Mouse (Mus musculus): Measurements from ENCODE around the gene Tbc1d12. TPM values are rescaled to one million over a fixed set of nuclear protein-coding genes. Genes with fewer than 3 reads are reported as not detected.
A peak's percentile ranks its signal among the peaks of the same experiment; 100 is the strongest.

Tbc1d12 gene
- total and polyA plus RNA-seq, 3 experiments = 1.7 to 3.2 (median 1.9) TPM

DNA sequence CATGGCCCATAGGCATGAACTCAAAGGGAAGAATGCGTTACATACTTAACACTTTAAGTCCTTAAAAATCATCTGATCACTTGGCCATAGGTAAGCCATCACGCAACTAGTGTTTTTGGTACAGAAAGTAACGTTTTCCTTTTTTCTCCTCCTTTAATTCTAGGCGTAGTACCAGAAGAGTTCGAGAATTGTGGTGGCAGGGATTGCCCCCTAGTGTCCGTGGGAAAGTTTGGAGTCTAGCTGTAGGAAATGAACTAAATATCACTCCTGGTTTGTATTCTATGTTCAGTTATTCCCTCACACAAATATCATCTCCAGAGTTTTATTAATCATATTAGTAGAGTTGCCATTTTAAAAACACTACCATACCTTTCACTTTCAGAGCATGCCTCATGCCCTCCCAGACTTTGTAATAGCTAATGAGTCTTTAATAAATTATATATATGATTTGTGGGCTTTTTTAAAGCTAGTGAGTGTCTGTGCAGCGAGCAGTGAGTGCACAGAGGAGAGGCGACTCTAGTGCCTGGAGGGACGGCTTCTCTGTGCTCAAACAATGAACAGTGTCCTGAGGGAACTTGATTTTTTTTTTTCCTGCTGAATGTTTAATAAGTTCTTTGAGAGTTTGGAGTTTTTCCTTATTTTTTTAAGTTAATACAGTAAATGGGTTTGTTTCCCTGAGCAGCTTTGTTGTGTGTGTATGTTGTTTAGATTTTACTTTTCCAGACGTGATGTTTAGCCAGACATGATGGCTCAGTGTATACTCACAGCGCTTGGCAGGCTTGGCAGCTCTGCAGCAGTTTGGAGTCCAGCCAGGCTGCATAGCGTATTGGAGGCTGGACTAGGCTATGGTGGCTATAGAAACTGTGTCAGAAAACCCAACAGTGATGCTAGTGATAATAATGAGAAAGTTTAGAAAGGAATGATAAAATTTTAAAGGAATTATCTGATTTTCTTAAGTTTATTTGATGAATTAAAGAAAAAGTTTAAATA, 65.1 kb downstream of the Tbc1d12 start:
- H3K4me2 ChIP-seq (ENCODE audit: insufficient read depth, low read depth, poor library complexity, severe bottlenecking) = no peak overlapping the region
- H3K4me3 ChIP-seq (replicated peaks in 1 of 3; ENCODE audit: low read depth in 2 of 3, low read length in 2 of 3, poor library complexity in 1 of 3) = no peak overlapping the region
- in situ Hi-C loops (cut with MboI; ENCODE audit: low pct_ligation_motif_present, low pct_unique_long_range_greater_than_20kb, low sequenced_read_pairs) (no loop called here), dilution Hi-C loops (cut with MboI; ENCODE audit: extremely low pct_ligation_motif_present, extremely low pct_unique_long_range_greater_than_20kb, low sequenced_read_pairs) (no loop called here)
- no peak overlapping the region for H3K9ac ChIP-seq (ENCODE audit: insufficient read depth, low read depth)
- no peaks in the 10 kb centered on the region for H3K4me1 ChIP-seq (ENCODE audit: control insufficient read depth in 1 of 2, insufficient read depth in 2 of 2)
- H3K9me3 ChIP-seq (replicated peaks; ENCODE audit: low read length) = no peaks in the 10 kb centered on the region
- no peak overlapping the region for H3K27ac ChIP-seq (ENCODE audit: insufficient read depth, low read depth)
- peak; percentile 12 for TF ChIP-seq RAD21 (IDR thresholded peaks at IDR 0.05; ENCODE audit: low read depth, low read length)
- TF ChIP-seq TCF12 (IDR thresholded peaks at IDR 0.05; ENCODE audit: low read depth, low read length) = no peak
- peak in 1 of 2 experiments; percentile 24; a peak in 2 of 4 replicates for TF ChIP-seq CTCF (conservative IDR thresholded peaks at IDR 0.05 in 1 of 2, IDR thresholded peaks at IDR 0.05 in 1 of 2; ENCODE audit: low read depth in 2 of 2, low read length in 2 of 2)
- peaks cover 0 to 2% of the 10 kb centered on the region in 2 experiments for H3K36me3 ChIP-seq (replicated peaks in 1 of 2; ENCODE audit: control insufficient read depth in 1 of 2, insufficient read depth in 1 of 2, low read length in 1 of 2)
- H3K79me2 ChIP-seq (replicated peaks; ENCODE audit: control insufficient read depth, extremely low read depth, insufficient read depth, poor library complexity, severe bottlenecking) = no peaks in the 10 kb centered on the region
- no peak for DNase-seq (ENCODE audit: extremely low read depth)
- no peaks in the 10 kb centered on the region for H3K27me3 ChIP-seq (replicated peaks)

- H3K27ac ChIP-seq (ENCODE audit: insufficient read depth, low read depth) = no peak overlapping the region
- no peak for DNase-seq (ENCODE audit: extremely low read depth)
- H3K4me2 ChIP-seq (ENCODE audit: insufficient read depth, low read depth, poor library complexity, severe bottlenecking) = no peak overlapping the region
- no peaks in the 10 kb centered on the region for H3K79me2 ChIP-seq (replicated peaks; ENCODE audit: control insufficient read depth, extremely low read depth, insufficient read depth, poor library complexity, severe bottlenecking)
- no peak overlapping the region for H3K9ac ChIP-seq (ENCODE audit: insufficient read depth, low read depth)
- dilution Hi-C loops (cut with MboI; ENCODE audit: extremely low pct_ligation_motif_present, extremely low pct_unique_long_range_greater_than_20kb, low sequenced_read_pairs) = no loop called here
- no peaks in the 10 kb centered on the region for H3K9me3 ChIP-seq (replicated peaks; ENCODE audit: low read length)
- H3K36me3 ChIP-seq (replicated peaks in 1 of 2; ENCODE audit: control insufficient read depth in 1 of 2, insufficient read depth in 1 of 2, low read length in 1 of 2) = peaks cover 0 to 2% of the 10 kb centered on the region in 2 experiments
- in situ Hi-C loops (cut with MboI; ENCODE audit: low pct_ligation_motif_present, low pct_unique_long_range_greater_than_20kb, low sequenced_read_pairs) = no loop called here
- TF ChIP-seq HCFC1 (IDR thresholded peaks at IDR 0.05; ENCODE audit: low read depth, low read length) (no peak), ZMIZ1 (IDR thresholded peaks at IDR 0.05; ENCODE audit: low read depth, low read length) (no peak), MEF2A (IDR thresholded peaks at IDR 0.05; ENCODE audit: borderline replicate concordance, low read depth, low read length) (no peak), RCOR1 (conservative IDR thresholded peaks at IDR 0.05; ENCODE audit: low read depth, low read length) (no peak), MAZ (IDR thresholded peaks at IDR 0.05; ENCODE audit: low read depth, low read length) (no peak), CHD2 (IDR thresholded peaks at IDR 0.05; ENCODE audit: low read length) (no peak), ELF1 (IDR thresholded peaks at IDR 0.05; ENCODE audit: low read depth, low read length) (no peak), EP300 (IDR thresholded peaks at IDR 0.05; ENCODE audit: low read length) (no peak), IRF4 (IDR thresholded peaks at IDR 0.05; ENCODE audit: low read depth, low read length) (no peak), NRF1 (IDR thresholded peaks at IDR 0.05; ENCODE audit: low read depth, low read length) (no peak), ETS1 (conservative IDR thresholded peaks at IDR 0.05; ENCODE audit: low read depth, low read length) (no peak), PAX5 (IDR thresholded peaks at IDR 0.05; ENCODE audit: low read length) (no peak)
- H3K4me3 ChIP-seq (replicated peaks in 1 of 3; ENCODE audit: low read depth in 2 of 3, low read length in 2 of 3, poor library complexity in 1 of 3) = no peak overlapping the region
- no peaks in the 10 kb centered on the region for H3K27me3 ChIP-seq (replicated peaks)
- H3K4me1 ChIP-seq (ENCODE audit: control insufficient read depth in 1 of 2, insufficient read depth in 2 of 2) = no peaks in the 10 kb centered on the region
Observed at GRCm38 (mm10) chr19:38902501-38902900, 66.1 kb downstream of the Tbc1d12 start.
